Mouse (Mus musculus) adrenal gland, postnatal 36 days (tissue): Measurements from ENCODE around the gene Gm20388. TPM values are rescaled to one million over a fixed set of nuclear protein-coding genes. Genes with fewer than 3 reads are reported as not detected.

Experiments
- DNase-seq, 2 experiments: peaks; one replicate each; pipeline ENCODE4 v3.0.0; 2021; ENCODE audit warnings: mixed read lengths in 1 of 2
- total RNA-seq, 2 experiments: library from RNA; stranded (reverse); gene quantifications; 2 replicates each; pipeline ENCODE4 v1.2.3; 2021

Gm20388 gene
- total RNA-seq, 2 experiments from 2014 or later, result 2.4 to 7.4 TPM

DNA sequence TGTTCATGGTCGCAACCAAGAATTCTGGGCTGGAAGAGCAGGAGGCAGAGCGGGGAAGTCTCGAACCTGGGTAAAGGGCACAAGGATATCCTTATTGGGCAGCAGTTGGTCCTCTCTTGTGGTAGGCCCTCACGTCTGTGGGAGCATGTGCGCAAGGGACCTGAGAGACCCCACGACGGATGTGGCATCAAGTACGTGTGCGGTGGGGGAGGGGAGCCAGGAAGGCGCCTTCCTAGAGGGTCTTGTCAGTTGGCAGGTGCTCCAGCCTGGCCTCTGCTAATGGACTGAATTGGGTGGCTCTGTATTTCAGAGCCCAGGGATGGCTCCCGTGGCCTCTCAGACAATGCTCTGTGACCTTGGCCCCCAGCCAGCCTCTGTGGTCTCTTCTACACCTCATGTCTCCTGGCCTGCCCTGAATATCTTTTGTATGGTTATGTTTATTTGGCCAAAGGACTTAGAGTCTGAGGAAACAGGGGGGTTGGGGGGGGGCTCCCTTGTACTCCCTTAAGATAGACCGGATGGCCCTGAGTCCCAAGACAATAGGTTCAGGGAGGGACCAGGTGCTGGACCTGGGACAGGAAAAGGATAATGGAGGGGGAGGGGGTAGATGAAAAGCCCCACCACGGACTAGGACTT is 563.2 kb downstream of the Gm20388 start:
- peak; percentile 68 to 77 for DNase-seq

DNA sequence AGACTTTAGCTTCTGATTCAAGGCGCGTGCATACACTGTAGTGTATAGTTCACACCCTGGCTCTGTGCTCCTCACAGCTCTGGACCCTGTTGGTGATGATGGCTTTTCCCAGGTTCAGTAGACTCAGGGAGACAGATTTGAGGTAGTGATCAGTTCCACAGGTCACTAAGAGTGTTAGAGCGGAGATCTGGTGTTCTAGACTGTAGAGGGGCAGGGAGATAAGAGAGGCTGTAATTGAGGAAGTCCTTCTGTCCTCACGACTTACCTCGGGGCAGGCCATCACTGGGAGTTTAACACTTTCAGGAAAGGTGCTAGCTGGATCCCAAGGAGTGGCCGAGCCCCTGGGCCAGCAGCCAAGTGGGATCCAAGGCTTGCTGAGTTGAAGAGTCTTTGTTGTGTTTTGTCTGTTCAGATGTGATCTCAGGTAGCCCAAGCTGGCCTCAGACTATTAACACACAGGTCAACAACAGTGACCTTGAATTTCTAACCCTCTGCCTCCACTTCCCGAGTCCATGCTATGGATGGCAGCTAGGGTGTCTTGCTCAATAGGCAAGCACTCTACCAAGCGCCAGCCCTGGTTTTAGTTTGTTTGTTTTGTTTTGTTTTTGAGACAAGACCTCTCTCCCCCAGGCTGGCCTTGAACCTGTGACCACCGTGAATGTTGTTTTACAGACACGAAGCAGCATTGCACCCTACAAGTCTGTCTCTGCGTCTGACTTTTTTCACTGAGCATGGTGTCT is 564.0 kb downstream of the Gm20388 start:
- DNase-seq, result no peak

DNA sequence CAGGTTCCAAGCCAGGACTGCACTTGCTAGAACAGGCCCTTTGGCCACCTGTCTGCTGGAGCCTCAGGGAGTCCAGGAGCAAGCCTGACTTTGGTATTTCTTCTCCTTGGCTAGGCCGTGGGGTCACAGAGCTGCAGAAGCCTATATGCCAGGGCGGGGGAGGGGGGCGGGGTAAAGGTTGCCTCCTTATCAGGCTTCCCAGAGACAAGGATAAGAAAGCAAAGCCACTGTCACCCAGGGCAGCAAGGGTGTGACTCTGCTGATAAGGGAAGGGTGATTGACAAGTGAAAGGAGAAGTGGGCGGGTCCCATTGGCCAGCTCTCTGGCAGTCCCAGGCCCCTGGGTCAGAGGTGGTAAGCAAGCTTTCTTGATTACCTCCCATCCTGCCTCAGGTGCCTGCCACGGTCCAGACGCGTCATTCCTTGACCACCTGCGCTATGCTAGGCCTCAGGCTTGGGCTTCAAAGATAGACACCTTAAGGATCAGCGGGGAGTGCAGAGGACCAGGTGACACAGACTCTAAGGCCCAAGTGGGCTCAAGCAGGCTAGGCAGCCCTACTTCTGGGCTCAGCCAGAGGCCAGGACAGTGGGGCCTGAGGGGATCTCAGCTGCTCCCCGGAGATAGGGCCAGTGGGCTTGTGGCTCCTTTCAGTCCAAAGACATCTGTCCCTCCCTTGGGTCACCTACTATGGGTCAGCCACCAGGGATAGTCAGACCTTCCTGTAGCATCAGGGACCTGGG is 565.0 kb downstream of the Gm20388 start:
- DNase-seq, result no peak

DNA sequence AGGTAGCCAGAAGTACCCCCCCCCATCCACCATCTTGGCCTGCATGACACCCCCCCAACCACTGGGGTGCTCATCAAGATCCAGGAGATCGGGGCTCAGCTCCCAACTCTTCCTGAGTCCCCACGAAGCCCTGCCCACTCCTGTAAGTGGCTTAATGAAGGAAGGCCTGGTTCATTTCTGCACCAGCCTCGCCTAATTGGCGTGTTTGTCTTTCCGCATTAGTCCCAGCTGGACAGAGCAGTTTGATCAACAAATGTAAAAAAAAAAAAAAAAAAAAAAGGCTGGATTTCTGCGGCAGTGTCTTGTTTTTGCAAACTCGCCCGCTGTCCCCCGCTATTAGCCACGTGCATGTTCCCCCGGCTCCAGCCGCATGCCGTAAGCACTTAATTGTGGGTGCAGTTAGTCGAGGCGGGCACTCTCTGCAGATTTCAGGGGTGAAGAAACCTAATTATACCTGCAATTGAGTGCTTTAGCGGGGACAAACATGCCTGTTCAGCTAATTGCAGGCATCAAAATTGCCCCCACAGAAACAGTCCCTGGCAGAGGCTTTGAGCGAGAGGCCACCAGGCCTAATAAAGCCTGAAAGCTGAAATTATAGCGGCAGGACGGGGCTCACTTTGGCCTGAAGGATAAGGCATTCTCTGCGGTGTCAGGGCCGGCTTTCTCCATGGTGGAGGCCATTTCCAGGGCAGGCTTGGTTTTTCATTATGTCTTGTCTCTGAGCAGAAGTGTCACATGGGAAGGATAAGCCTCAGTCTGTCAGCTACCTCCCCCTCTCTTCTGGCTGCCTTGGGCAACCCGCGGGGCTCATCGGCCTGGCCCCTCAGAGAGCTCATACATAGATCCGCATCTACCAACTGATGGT is 566.3 kb downstream of the Gm20388 start:
- DNase-seq, result no peak

DNA sequence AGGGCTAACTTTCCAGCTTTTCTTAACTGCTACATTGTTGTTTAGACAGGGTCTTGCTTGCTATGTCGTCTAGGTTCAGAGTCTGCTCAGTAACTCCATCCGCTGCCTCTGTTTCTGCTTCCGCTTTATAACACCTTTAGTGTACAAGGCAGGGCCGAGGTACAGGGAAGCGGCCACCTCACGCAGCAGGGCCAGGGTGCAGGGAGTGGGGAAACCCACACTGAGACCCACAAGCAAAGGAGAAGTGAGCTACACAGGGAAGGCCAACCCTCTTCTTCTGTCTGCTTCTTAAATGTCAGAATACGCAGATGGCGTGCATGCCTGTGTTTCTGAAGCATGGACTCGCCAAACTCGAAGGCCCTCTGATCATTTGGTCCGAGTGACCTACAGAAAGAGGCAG is 568.1 kb downstream of the Gm20388 start:
- no peak for DNase-seq

DNA sequence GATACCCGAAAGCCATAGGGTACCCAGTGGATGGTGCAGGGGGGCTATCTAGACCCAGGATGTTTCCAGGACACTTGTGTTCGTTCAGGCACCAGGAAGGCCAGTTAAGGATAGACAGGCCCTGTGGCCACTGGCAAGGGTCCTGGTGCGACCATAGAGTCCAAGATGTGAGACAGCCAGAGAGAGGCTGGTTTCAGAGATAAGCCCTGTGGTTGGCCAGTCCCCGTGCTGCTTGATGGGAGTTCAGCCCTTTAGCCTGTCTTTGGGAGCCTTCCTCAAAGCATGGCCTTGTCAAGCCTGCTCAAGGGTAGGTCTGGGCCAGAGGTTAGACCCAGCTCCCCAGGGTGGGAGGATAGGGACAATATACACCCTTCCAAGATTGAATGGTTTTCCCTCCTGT is 569.0 kb downstream of the Gm20388 start:
- DNase-seq, result no peak

DNA sequence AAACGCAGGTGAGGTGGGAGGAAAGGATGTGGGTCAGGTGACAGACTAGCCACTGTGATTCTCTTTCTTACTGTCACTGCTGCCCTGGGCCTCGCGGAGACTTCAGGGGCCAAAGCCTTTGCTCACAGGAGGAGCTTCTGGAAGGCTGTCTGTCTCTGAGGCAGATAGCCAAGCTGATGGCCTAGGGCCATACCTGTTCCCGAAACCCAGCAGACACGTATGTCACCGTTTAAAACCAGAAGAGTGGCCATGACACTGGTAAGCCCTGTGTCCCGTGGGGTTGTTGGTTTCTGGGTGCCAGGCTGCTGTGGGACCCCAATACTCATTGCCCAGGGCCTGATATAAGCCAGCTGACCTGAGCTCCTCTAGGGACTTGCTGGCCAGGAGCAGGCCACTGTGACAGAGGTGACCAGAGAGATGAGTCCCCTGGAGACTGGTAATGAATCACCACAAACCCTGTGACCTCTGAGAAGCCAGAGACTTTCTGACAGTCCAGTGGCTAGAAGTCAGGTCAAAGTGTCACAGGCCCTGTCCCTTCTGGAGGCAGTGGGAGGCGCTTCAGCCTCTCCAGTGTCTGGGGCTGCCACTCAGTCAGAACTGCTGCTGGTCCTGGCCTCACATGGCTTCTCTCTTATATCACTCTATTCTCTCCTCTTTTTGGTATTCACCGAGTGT is 571.5 kb downstream of the Gm20388 start:
- DNase-seq, result peak in 1 of 2 experiments; percentile 12

DNA sequence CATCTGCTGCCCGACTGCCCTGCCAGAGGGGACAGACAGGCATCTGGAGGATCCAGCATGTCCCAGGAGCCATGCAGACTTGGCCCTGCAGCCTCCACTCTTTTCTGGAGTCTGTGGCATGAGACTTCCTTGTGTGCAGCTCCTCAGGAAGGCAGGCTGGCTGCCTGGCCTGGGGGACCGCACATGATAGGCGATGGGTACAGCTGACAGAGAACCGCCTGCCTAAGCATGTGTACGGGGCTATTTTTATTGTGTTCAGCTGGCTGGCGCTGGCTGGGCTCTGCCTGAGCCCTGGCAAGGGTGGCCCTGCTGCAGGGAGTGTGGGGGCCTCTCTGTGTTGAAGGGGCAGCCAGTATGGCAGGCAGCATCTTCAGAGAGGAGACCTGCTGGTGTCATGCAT is 573.8 kb downstream of the Gm20388 start:
- no peak for DNase-seq

DNA sequence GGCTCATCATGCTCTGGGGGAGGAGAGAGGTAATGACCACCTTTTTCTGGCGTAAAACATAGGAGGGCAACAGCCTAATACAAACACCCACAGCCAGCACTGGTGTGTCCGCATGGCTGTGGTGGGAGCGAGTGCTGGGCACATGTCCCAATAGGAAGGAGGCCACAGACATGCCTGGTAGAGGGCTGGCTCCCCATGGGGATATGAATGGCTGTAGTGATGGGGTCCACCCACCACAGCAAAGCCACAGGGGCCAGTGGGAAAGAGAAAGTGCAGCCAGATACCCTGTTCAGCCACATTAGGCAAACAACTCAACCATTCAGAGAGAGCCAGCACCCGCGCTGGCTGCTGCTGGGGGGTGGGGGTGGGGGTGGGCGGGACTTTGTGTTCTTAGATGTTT is 574.5 kb downstream of the Gm20388 start:
- no peak for DNase-seq

DNA sequence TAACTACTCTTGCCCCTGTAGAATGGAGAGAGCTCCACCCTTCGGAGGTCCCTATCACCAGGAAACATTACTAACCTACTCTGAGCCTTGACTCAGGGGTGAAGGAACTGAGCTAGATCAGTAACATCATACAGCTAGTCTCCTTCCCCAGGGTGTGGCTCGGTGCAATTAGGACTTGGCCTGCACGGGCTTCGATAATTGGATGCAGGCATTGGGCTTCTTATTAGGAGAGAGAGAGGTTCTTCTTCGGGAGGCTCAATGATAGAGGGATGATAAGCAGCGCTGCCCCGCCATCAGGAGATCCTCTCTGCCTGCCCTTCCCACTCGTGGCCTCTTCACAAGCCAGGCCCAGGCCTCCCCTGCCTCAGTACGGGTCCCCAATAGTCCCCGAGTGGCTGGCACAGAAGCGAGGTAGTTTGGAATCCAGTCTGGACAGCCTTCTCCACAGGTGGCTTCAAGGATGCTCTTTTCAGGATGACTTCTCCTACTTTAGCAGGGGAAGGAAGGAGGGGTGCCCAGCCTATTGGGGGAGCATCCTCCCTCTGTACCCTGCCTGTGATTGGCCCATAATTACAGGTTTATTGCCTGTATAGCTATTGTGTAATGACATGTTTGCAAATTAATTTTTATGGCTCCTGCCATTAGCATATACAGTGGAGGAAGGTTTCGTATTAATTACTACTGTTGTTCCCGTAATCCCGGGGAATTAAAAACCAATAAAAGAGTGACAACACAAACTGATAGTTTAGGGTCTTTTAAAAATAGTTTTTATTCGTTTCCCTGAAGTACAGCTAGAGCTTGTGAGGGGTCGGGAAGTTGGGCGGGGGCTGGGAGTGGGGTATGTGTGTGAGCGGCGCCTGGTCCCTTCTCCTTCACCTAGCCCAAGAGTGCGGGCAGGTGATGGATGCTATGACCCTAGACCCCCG is 575.2 kb downstream of the Gm20388 start:
- no peak for DNase-seq

DNA sequence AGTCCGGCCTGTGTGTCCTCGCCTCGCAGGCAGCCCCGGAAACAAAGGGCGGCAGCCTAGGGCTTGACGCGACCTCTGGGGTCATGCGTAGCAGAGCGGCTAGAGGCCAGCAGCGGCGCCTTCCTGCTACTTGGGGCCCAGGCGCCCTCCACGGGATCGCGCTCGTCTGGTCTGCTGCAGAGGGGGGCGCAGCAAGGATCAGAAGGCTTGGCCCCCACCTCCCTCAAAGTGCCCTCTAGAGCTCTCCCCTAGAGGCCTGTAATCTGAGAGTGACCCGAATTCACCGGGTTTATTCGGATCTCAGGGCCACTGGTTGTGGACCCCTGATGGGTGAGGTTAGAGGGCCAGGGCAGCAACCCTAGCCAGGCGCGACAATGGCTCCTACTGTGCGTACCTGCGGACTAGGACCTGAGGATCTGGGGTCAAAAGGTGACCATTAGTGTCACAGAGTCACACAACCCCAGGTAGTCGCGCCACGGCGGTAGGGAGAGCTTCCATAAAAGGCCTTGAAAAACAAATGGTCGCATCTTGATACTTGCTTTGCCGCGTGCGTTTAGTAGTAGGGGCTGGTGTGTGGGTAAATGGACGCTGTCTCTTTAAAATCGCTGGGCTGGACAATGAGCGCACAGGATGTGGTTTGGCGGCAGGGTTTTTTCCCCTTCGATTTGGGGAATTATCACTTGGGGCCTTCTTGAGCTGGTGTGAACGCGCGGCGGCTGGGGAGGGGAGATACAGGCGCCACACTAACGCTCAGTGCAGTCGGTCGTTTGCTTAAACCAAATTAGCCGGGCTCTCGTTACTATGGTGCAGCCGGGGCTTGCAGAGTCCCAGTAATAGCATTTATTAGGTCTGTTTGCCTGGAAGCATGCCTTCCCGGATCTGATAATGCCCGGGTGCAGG is 576.1 kb downstream of the Gm20388 start:
- DNase-seq, result peak; percentile 68 to 69

DNA sequence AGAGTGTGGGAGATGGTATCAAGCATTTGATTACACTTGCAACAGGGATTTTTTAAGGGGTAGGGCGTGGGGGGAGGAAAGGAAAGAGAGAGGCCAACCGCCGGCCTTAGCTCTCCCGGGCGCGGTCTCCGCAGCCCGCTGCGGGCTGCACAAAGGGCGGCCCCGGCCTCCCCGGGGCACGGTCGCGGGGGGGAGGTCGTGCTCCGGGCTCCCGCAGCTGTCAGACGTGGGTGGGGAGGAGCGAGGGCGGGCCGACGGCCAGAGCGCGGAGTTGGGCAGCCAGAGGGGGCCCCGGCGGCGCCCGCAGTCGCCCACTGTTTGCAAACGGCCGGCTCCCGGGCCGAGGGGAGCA is 576.7 kb downstream of the Gm20388 start:
- peak; percentile 74 to 85 for DNase-seq

DNA sequence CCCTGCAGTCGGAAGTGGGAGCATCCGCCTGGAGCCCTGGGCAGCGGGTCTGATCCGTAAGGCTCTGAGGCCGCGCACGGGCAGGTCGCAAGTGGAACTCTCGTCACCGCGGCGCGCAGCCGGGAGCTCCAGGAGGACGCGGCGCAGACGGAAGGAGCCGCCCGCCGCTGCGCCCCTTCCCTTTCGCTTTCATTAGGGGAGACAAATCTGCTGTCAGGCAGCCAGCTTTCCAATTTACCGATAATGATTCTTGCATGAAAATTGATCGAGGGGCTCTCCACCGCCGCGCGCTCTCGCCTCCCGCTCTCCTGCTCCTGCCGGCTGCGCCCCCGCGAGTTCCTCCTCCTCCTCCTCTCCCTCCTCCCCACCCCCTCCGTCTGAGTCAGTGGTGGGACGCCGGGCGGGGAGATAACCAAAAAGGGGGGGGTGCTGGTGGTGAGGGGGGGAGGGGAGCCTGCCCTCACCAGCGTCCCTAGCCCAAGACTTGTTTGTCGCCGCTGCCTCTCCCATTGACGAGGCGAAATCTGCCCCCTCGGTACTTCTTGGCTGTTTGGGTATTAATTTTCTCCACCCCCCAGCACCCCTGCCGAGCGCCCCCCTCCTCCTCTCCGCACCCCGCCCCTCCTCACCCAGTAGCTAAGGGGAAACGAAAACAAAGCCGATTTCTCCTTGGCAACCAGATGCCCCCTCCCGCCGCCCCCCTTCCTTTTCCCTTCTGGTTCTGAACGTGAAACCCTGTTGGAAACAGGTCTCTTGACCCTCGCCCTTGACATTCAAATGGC is 577.3 kb downstream of the Gm20388 start:
- peak; percentile 75 to 84 for DNase-seq

DNA sequence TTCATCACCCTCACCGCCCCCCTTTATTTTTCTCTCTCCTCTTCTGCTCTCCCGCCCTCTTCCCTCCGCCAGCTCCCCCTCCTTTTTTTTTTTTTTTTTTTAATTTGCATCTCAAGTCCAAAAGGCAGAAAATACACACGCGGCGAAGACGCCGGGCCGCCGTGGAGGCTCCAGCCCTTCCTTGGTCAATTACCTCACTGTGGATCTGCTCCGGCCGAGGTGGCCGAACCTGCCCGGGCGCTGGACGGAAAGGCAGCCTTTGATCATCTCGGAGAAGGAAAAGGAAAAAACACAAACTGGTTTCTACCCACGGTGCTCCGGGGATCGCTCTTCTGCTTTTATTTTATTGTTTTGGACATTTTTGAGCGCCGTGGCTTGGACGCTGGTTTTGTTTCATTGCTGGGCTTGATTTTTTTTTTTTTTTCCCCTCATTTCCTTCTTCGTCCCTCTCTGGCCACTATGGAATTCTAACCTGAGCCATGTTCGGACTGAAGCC is 578.0 kb downstream of the Gm20388 start:
- DNase-seq, result peak in 1 of 2 experiments; percentile 46

DNA sequence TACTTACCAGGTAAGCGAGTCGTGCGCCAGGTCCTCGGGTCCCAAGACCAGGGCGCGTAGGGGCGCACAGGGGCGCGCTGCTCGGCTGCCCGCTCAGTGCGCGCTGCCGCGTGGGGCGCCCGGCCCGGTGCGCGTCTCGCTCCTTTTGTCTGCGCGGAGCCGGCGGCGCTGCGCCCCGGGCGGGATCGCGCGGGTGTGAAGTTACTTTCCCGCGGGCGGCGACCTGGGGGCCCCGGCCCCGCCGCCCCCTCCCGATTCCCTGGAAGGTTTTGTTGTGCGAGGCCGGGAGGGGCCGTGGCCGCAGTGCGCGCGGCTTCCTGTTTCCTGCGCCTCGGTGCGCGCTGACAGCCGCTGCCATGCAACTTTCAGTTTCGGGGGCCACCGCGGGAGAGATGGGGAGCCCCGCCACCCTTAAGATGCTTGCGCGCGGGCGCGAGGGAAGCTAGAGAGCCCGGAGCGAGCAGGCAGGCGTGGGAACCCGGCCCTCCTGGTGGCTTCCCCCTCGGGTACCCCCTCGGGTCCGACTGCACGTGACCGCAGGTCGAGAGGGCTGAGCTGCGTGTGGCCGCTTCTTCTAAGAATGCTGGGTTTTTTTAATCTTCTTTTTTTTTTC is 578.6 kb downstream of the Gm20388 start:
- peak; percentile 72 to 80 for DNase-seq

DNA sequence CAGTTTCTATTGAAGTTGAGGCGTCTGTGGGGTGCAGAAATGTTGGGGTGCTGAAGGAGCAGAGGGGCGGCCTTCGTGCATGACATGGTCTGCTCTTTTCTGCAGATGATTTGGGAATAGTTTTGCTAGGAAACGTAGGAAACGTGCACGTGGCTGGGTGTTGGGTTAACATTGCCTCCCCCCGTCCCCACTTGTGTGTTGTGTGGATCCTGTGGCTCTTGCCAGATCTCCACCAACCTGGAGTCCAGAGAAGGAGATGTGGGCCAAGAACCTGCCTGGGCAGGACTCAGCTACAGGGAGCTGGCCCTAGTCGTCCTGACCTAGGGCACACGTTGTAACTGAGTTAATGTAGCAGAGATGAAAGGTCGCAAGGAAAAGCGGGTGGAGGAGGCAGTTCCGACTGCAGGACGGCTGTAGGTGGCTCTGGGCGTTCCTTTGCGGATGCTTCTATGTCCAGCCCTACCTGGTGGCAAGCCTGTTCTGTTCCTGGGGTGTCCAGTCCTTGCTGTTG is 579.2 kb downstream of the Gm20388 start:
- peak in 1 of 2 experiments; percentile 36 for DNase-seq

DNA sequence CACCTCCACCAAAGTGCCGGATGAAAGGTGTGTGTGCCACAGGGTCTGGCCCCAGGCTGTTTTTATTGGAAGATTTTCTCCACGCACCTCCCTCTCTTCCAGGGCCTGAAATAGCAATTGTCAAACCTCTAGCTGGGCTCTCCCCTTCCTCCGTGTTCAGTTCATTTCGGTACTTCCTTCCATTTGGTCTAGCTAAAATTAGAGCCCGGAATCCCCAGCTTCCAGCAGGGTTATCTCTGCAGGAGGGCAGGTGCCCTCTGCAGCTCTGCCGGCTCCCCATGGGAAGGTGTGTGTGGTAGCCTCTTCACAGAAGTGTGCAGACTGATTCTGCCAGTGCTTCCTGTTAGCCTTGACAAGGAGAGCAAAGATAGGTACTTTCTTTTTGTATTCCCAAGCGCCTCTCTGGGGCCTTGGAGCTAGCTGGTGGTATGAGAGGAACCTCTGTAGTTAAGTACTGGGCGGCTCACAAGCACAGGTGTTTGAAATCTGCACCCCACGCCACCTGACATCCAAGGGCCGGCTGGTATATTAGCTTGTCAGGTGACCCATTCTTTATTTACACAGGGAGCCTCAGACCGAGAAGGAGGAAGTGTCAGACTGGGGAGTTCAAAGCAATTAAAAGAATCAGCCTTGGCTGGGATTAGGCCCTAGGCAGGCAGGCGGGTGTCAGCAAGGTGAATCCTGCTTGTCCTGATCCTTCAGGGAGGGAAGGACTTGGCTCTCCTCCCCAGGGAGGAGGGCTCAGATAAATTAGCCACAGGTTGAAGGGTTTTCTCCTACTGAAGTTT is 579.9 kb downstream of the Gm20388 start:
- DNase-seq, result peak in 1 of 2 experiments; percentile 13
